In the genomic region with DNA sequence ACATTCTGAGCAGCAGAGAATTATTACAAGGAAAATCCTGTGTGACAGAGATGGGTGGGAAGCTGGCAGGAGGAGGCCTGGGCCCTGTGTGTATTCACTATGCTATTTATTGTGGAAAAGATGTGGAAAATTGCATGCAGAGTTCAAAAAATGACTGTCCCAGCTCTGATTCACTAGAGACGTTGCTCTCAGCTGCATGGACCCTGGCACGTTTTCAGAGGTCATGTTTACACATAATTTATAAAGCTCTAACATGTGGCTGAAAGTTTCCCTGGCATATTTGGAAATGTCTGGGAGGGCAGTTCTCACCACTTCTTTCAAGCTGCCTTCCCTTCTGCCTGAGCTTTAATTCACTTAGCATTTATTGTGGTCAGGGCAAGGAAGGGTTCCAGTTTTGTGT, we compare ENCODE assay signal across 29 mouse cellular contexts.
DNase-seq lines count a peak whose midpoint lies in the region; ATAC-seq and TF ChIP-seq lines count a peak whose summit lies in the region.
"Had no signal": no experiment of that assay in that cellular context is flagged by ENCODE, and none has a peak within 500 bp of the region (broad histone marks: within the 10 kb centered on the region; RNA-seq: fewer than 3 reads in every experiment).

No protein-coding gene starts in this region.

- TF ChIP-seq CTCF in lung, embryonic 14.5 days (IDR thresholded peaks at IDR 0.05; ENCODE audit: low read depth), result no peak
- TF ChIP-seq CTCF in lung, adult 2 months (IDR thresholded peaks at IDR 0.05; ENCODE audit: insufficient read depth, low read length), result no peak

- no peaks in the 10 kb centered on the region for H3K4me1 ChIP-seq in lung, embryonic 14.5 days (ENCODE audit: insufficient read depth)
- H3K4me1 ChIP-seq in lung, adult 2 months (ENCODE audit: control insufficient read depth, insufficient read depth, low read length), result no peaks in the 10 kb centered on the region
- 0 out of 2 replicates have a peak, but pooled peaks cover under 1% of the 10 kb centered on the region for H3K4me1 ChIP-seq in kidney, embryonic 14.5 days (ENCODE audit: control insufficient read depth, insufficient read depth, low read length)
- H3K4me1 ChIP-seq: heart, embryonic 12.5 days had no signal

- intact Hi-C loops in gastrocnemius, postnatal 14 days (cut with DNase I; ENCODE audit: low total_unique reads), result no loop called here

- DNase-seq in lung, embryonic 14.5 days, result peak; percentile 80
- DNase-seq in lung, adult 2 months, result no peak
- peak; percentile 21 for DNase-seq in adrenal gland, postnatal 25 days
- DNase-seq in lung, postnatal 14 days, result peak; percentile 37
- no peak for DNase-seq in gastrocnemius, postnatal 14 days
- DNase-seq: B cell, adult 2 months; cerebellum, adult 18-20 months; cerebellum, postnatal 14 days; gastrocnemius, adult 2 months; heart, adult 2 months; heart, postnatal 4 days; kidney, postnatal 36 days; right cerebral cortex, postnatal 4 days; thymus, adult 2 months; thymus, postnatal 36 days had no signal

- no peak overlapping the region for H3K4me2 ChIP-seq in lung, embryonic 14.5 days
- no peak overlapping the region for H3K4me2 ChIP-seq in kidney, embryonic 14.5 days (replicated peaks; ENCODE audit: low read depth, low read length)
- H3K4me2 ChIP-seq: heart, embryonic 12.5 days; hindbrain, embryonic 13.5 days; kidney, embryonic 15.5 days; limb, embryonic 13.5 days; liver, embryonic 11.5 days; midbrain, embryonic 13.5 days; neural tube, embryonic 13.5 days had no signal

- H3K4me3 ChIP-seq in lung, embryonic 14.5 days (ENCODE audit: low read depth, low read length), result no peak overlapping the region
- no peak overlapping the region for H3K4me3 ChIP-seq in lung, adult 2 months (replicated peaks; ENCODE audit: extremely low read depth, low read depth, low read length)
- H3K4me3 ChIP-seq in kidney, embryonic 14.5 days (ENCODE audit: low read length), result no peak overlapping the region
- H3K4me3 ChIP-seq: gastrocnemius, adult 2 months; heart, adult 2 months; heart, embryonic 12.5 days; hindbrain, embryonic 13.5 days; kidney, embryonic 15.5 days; layer of hippocampus, adult 2 months; limb, embryonic 13.5 days; midbrain, embryonic 13.5 days; neural tube, embryonic 13.5 days had no signal

- no peak overlapping the region for H3K27ac ChIP-seq in lung, embryonic 14.5 days (ENCODE audit: low read depth)
- H3K27ac ChIP-seq in kidney, embryonic 14.5 days (ENCODE audit: low read depth, low read length), result no peak overlapping the region
- H3K27ac ChIP-seq: gastrocnemius, adult 2 months; heart, adult 2 months; hindbrain, embryonic 13.5 days; kidney, embryonic 15.5 days; layer of hippocampus, adult 2 months; limb, embryonic 13.5 days; macrophage; midbrain, embryonic 13.5 days; neural tube, embryonic 13.5 days had no signal

- TF ChIP-seq POLR2A in lung, adult 2 months (IDR thresholded peaks at IDR 0.05; ENCODE audit: borderline replicate concordance, extremely low read depth, low read depth, low read length), result no peak

- no peak overlapping the region for H3K9ac ChIP-seq in lung, embryonic 14.5 days
- H3K9ac ChIP-seq in kidney, embryonic 14.5 days (ENCODE audit: low read depth, low read length), result no peak overlapping the region
- H3K9ac ChIP-seq: heart, embryonic 12.5 days; hindbrain, embryonic 13.5 days; kidney, embryonic 15.5 days; limb, embryonic 13.5 days; midbrain, embryonic 13.5 days; neural tube, embryonic 13.5 days had no signal

- no peaks in the 10 kb centered on the region for H3K27me3 ChIP-seq in lung, embryonic 14.5 days (ENCODE audit: insufficient read depth, low read length)
- no peaks in the 10 kb centered on the region for H3K27me3 ChIP-seq in kidney, embryonic 14.5 days (ENCODE audit: control insufficient read depth, insufficient read depth, low read length)
- H3K27me3 ChIP-seq: heart, embryonic 12.5 days; hindbrain, embryonic 13.5 days; kidney, embryonic 15.5 days; midbrain, embryonic 13.5 days; neural tube, embryonic 13.5 days had no signal

- WGBS in lung, embryonic 14.5 days, result 2% methylated on average over 2 of the region's 2 CpGs
- 20% methylated on average over 2 of the region's 2 CpGs for WGBS in lung, adult 2 months
- 34% methylated on average over 2 of the region's 2 CpGs for WGBS in kidney, embryonic 14.5 days

- ATAC-seq in lung, embryonic 14.5 days (ENCODE audit: insufficient read depth), result peak; percentile 74
- ATAC-seq in kidney, embryonic 14.5 days (ENCODE audit: low FRiP score, low TSS enrichment), result no peak
- ATAC-seq in inflammation-experienced regulatory T-cells, adult 6 months, result no peak
- ATAC-seq: activated CD4-positive, CD25-positive, alpha-beta regulatory T cell, adult 4 months; forebrain, embryonic 14.5 days; intestine, postnatal 0 days; midbrain, embryonic 13.5 days had no signal

- no peaks in the 10 kb centered on the region for H3K9me3 ChIP-seq in lung, embryonic 14.5 days (ENCODE audit: low read depth, low read length)
- no peaks in the 10 kb centered on the region for H3K9me3 ChIP-seq in kidney, embryonic 14.5 days (ENCODE audit: control insufficient read depth, low read length)
- H3K9me3 ChIP-seq: heart, embryonic 12.5 days; hindbrain, embryonic 13.5 days; kidney, embryonic 15.5 days; limb, embryonic 13.5 days; midbrain, embryonic 13.5 days; neural tube, embryonic 13.5 days had no signal

- H3K36me3 ChIP-seq in lung, embryonic 14.5 days (ENCODE audit: insufficient read depth), result no peaks in the 10 kb centered on the region
- no peaks in the 10 kb centered on the region for H3K36me3 ChIP-seq in kidney, embryonic 14.5 days (ENCODE audit: control insufficient read depth, insufficient read depth, low read length)
- H3K36me3 ChIP-seq: heart, embryonic 12.5 days; hindbrain, embryonic 13.5 days; kidney, embryonic 15.5 days; limb, embryonic 13.5 days; midbrain, embryonic 13.5 days; neural tube, embryonic 13.5 days had no signal

Comparison
In these comparisons a context has a peak if more than half of its experiments do, and no peak if none do; other contexts are left out.
1. DNase-seq: peak in lung, embryonic 14.5 days (single experiment), adrenal gland, postnatal 25 days (single experiment) and lung, postnatal 14 days (single experiment); none in lung, adult 2 months (single experiment) and gastrocnemius, postnatal 14 days (single experiment).